Mouse (Mus musculus): ENCODE results near the gene Gm5089. TPM values are rescaled to one million over a fixed set of nuclear protein-coding genes. Genes with fewer than 3 reads are reported as not detected.
"Not testable (repeated sequence)": the region's sequence is repeated elsewhere in the genome, so short reads cannot be mapped to it uniquely, and the experiment has no call there.

Gene Gm5089
- polyA plus RNA-seq, 1 experiment from 2014 or later: not detected

DNA sequence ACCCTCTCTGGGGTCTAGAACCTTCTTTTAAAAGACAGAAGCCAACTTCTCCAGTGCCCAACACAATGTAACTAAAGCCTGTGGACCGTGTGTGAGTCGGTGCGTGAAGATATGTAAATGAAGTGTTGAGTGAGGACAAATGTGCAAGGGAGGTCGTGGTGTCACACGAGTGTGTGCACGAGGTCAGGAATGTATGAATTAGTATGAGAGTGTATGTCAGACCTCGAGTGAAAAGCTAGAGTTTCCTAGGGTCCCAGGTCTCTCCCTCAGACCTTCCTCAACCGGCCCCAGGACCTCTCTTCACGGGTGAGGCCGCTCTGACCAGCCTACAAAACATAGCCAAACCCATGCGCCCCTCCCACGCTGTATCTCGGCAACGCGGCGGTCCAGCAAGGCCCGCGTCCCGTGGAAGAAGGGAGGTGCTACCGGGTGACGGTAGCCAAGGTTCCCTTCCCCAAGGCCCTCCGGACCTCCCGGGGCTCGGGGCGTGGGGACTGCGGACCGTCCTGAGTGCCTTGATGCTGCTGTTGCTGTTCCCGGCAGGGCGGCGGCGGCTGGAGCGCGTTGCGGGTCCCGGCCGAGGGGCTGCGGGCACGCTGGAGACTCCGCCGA is 12.3 kb upstream of the Gm5089 start:
- no peaks in the 10 kb centered on the region for H3K36me3 ChIP-seq (ENCODE audit: control insufficient read depth, insufficient read depth, low read length)
- TF ChIP-seq EP300 (optimal IDR thresholded peaks at IDR 0.05): no peak
- TF ChIP-seq CTCF (IDR thresholded peaks at IDR 0.05; ENCODE audit: low read depth): no peak
- ATAC-seq (ENCODE audit: low FRiP score, low TSS enrichment) (no peak; the same call in 1 of the 2 replicates), DNase-seq (ENCODE audit: low spot score) (no peak)
- H3K27ac ChIP-seq (replicated peaks): no peak overlapping the region
- H3K9ac ChIP-seq (ENCODE audit: low read length): no peak overlapping the region
- H3K4me3 ChIP-seq (ENCODE audit: low read depth, low read length): peak overlapping the region; percentile 45
- H3K27me3 ChIP-seq (ENCODE audit: control insufficient read depth, insufficient read depth, low read length): peaks cover 32% of the 10 kb centered on the region; the same call in 1 of the 2 replicates
- 6% methylated on average over 40 of the region's 40 CpGs for WGBS
- H3K4me2 ChIP-seq (replicated peaks; ENCODE audit: low read depth): peak overlapping the region; percentile 74
- H3K4me1 ChIP-seq (replicated peaks; ENCODE audit: control insufficient read depth, insufficient read depth): peaks cover 3% of the 10 kb centered on the region
- H3K9me3 ChIP-seq (ENCODE audit: control insufficient read depth, low read length): no peaks in the 10 kb centered on the region

DNA sequence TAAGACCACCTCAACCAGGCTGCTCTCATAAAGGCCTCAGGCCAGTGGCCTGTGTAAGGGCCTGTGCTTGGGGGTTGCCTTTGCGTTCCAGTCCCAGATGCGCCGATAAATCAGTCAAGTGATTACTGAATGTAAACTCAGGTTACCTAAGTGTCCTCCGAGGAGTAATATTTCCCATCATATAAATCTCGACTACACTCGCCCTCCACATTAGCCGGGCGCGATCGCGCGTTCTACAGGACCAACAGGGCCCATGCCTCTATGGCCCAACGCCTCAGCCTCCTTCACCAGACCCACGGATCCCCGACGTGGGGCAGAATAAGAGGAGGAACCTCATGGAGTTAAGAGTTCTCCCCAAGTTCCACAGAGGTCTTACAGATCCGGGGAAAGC is 11.8 kb upstream of the Gm5089 start:
- Histone ChIP-seq H3K4me3 (ENCODE audit: low read depth, low read length) (no peak overlapping the region), H3K9me3 (ENCODE audit: control insufficient read depth, low read length) (no peaks in the 10 kb centered on the region), H3K9ac (ENCODE audit: low read length) (no peak overlapping the region), H3K4me2 (replicated peaks; ENCODE audit: low read depth) (no peak overlapping the region), H3K27ac (replicated peaks) (no peak overlapping the region), H3K27me3 (ENCODE audit: control insufficient read depth, insufficient read depth, low read length) (peaks cover 32% of the 10 kb centered on the region; the same call in 1 of the 2 replicates), H3K36me3 (ENCODE audit: control insufficient read depth, insufficient read depth, low read length) (no peaks in the 10 kb centered on the region), H3K4me1 (replicated peaks; ENCODE audit: control insufficient read depth, insufficient read depth) (peaks cover 3% of the 10 kb centered on the region)
- TF ChIP-seq CTCF (IDR thresholded peaks at IDR 0.05; ENCODE audit: low read depth) (no peak), EP300 (optimal IDR thresholded peaks at IDR 0.05) (no peak)
- DNase-seq (ENCODE audit: low spot score) (no peak), ATAC-seq (ENCODE audit: low FRiP score, low TSS enrichment) (no peak)
- 44% methylated on average over 17 of the region's 17 CpGs for WGBS

DNA sequence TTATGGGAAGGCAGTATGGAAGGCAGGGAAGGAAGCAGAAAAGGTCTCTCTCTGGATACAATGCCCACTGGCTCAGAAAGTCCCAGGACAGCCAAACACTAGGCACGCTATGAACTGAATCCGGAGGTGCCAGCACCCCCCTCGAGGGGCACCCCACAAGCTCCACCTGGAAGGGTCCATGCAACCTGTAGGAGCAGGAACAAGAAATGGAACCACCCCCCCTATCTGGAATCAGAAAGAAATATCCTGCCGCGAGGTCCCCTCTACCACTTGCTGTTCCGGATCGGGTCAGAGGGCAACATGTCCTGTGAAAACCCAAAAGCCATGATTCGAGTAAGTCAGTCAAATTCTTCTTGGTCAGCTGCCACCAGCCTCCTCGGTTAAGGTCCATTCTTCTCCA is 11.1 kb upstream of the Gm5089 start:
- TF ChIP-seq CTCF (IDR thresholded peaks at IDR 0.05; ENCODE audit: low read depth): no peak
- no peak for TF ChIP-seq EP300 (optimal IDR thresholded peaks at IDR 0.05)
- no peaks in the 10 kb centered on the region for H3K36me3 ChIP-seq (ENCODE audit: control insufficient read depth, insufficient read depth, low read length)
- no peak overlapping the region for H3K4me3 ChIP-seq (ENCODE audit: low read depth, low read length)
- no peak overlapping the region for H3K9ac ChIP-seq (ENCODE audit: low read length)
- WGBS: 41% methylated on average over 9 of the region's 9 CpGs
- no peaks in the 10 kb centered on the region for H3K9me3 ChIP-seq (ENCODE audit: control insufficient read depth, low read length)
- ATAC-seq (ENCODE audit: low FRiP score, low TSS enrichment): no peak
- H3K27me3 ChIP-seq (ENCODE audit: control insufficient read depth, insufficient read depth, low read length): peaks cover 26% of the 10 kb centered on the region; the same call in 1 of the 2 replicates
- no peak overlapping the region for H3K4me2 ChIP-seq (replicated peaks; ENCODE audit: low read depth)
- peaks cover 3% of the 10 kb centered on the region for H3K4me1 ChIP-seq (replicated peaks; ENCODE audit: control insufficient read depth, insufficient read depth)
- no peak overlapping the region for H3K27ac ChIP-seq (replicated peaks)
- DNase-seq (ENCODE audit: low spot score): no peak

DNA sequence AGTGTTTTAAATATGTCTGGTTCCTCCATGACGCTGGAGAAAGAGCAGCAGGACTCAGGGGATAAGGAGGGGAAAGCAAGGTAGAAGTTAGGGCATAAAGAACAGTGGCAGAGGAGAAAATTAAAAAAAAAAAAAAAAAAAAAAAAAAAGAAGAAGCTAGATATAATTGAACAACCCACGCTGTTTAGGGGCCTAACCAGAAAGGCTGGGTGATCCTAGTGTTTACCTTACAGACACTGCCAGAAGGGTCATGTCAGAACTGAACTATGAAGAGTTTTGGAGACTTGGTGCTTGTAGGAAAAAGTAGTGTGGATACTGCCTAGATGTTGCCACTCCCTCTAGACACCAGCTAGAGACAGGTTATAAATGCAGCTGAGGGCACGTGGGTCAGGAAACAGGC is 10.6 kb upstream of the Gm5089 start:
- H3K36me3 ChIP-seq (ENCODE audit: control insufficient read depth, insufficient read depth, low read length): no peaks in the 10 kb centered on the region
- H3K9ac ChIP-seq (ENCODE audit: low read length): no peak overlapping the region
- H3K4me3 ChIP-seq (ENCODE audit: low read depth, low read length): no peak overlapping the region
- no peak overlapping the region for H3K4me2 ChIP-seq (replicated peaks; ENCODE audit: low read depth)
- no peak overlapping the region for H3K27ac ChIP-seq (replicated peaks)
- ATAC-seq (ENCODE audit: low FRiP score, low TSS enrichment) (no peak), DNase-seq (ENCODE audit: low spot score) (no peak)
- H3K27me3 ChIP-seq (ENCODE audit: control insufficient read depth, insufficient read depth, low read length): peaks cover 25% of the 10 kb centered on the region; the same call in 1 of the 2 replicates
- 40% methylated on average over 3 of the region's 3 CpGs for WGBS
- peaks cover 3% of the 10 kb centered on the region for H3K4me1 ChIP-seq (replicated peaks; ENCODE audit: control insufficient read depth, insufficient read depth)
- H3K9me3 ChIP-seq (ENCODE audit: control insufficient read depth, low read length): no peaks in the 10 kb centered on the region
- no peak for TF ChIP-seq CTCF (IDR thresholded peaks at IDR 0.05; ENCODE audit: low read depth)
- no peak for TF ChIP-seq EP300 (optimal IDR thresholded peaks at IDR 0.05)

DNA sequence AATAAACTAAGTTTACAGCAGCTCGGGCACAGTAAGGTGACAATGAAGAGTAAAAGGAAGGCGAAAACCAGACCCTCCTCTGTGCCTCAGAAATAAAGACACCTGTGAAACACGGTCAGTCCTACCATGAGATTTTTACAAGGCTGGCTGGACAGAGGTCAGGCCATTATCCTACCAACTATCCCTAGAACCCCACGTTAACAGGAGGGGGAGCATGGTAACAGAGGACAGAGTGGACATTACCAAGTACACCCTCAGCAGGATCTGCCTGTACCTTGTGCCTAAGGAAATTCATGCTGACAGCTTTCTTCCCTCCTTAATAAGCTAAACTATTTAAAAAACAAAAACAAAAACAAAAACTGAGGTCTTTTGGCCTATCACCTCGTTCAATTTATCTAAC is 9.3 kb upstream of the Gm5089 start:
- ATAC-seq (ENCODE audit: low FRiP score, low TSS enrichment) (no peak), DNase-seq (ENCODE audit: low spot score) (no peak)
- H3K4me1 ChIP-seq (replicated peaks; ENCODE audit: control insufficient read depth, insufficient read depth): peaks cover 3% of the 10 kb centered on the region
- WGBS: 62% methylated on average over 5 of the region's 5 CpGs
- H3K27ac ChIP-seq (replicated peaks): no peak overlapping the region
- no peaks in the 10 kb centered on the region for H3K36me3 ChIP-seq (ENCODE audit: control insufficient read depth, insufficient read depth, low read length)
- no peaks in the 10 kb centered on the region for H3K9me3 ChIP-seq (ENCODE audit: control insufficient read depth, low read length)
- H3K4me2 ChIP-seq (replicated peaks; ENCODE audit: low read depth): no peak overlapping the region
- no peak overlapping the region for H3K9ac ChIP-seq (ENCODE audit: low read length)
- H3K27me3 ChIP-seq (ENCODE audit: control insufficient read depth, insufficient read depth, low read length): peaks cover 23% of the 10 kb centered on the region; the same call in 1 of the 2 replicates
- no peak overlapping the region for H3K4me3 ChIP-seq (ENCODE audit: low read depth, low read length)
- TF ChIP-seq CTCF (IDR thresholded peaks at IDR 0.05; ENCODE audit: low read depth) (no peak), EP300 (optimal IDR thresholded peaks at IDR 0.05) (no peak)

DNA sequence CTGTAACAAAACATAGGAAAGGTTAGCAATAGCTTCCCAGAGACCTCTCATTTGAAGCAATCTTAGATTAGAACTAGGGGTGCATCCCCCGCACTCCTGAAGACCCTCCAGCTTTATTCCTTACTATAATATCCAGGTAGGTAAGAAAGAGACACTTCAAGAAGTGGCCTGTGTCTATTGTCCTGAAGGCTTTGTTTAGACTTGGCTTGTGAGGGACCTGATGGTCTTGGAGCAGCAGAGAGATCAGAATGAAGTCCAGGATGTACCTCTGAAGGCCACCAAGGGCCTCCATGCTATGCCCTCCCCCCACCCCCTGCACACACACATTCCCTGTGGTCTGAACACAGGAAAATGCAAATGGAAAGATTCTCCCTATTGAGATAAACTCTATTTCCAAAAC is 8.9 kb upstream of the Gm5089 start:
- Histone ChIP-seq H3K9me3 (ENCODE audit: control insufficient read depth, low read length) (no peaks in the 10 kb centered on the region), H3K36me3 (ENCODE audit: control insufficient read depth, insufficient read depth, low read length) (no peaks in the 10 kb centered on the region), H3K27me3 (ENCODE audit: control insufficient read depth, insufficient read depth, low read length) (peaks cover 19% of the 10 kb centered on the region; the same call in 1 of the 2 replicates), H3K27ac (replicated peaks) (no peak overlapping the region), H3K4me1 (replicated peaks; ENCODE audit: control insufficient read depth, insufficient read depth) (peaks cover 3% of the 10 kb centered on the region), H3K9ac (ENCODE audit: low read length) (no peak overlapping the region), H3K4me3 (ENCODE audit: low read depth, low read length) (no peak overlapping the region), H3K4me2 (replicated peaks; ENCODE audit: low read depth) (no peak overlapping the region)
- 92% methylated on average over 1 of the region's 1 CpGs for WGBS
- ATAC-seq (ENCODE audit: low FRiP score, low TSS enrichment): no peak
- DNase-seq (ENCODE audit: low spot score): no peak
- TF ChIP-seq CTCF (IDR thresholded peaks at IDR 0.05; ENCODE audit: low read depth) (no peak), EP300 (optimal IDR thresholded peaks at IDR 0.05) (no peak)

DNA sequence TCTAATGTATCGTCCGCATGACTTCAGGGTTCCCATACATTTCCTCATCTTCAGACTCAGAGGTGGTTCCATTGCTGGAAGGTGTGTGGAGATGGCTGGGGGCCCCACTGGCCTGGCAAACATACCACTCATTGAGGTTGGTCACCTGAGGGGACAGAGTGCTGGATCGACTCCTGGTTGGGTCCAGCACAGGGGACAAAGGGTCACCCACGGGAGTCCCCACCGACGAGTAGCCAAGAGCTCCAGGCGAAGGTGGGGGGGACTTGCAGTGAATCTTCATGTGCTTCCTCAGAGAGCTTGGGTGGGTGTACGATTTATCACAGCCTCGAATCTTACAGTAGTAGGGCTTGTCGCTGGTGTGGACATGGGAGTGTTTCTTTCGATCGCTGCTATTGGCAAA is 8.4 kb upstream of the Gm5089 start:
- 82% methylated on average over 6 of the region's 12 CpGs for WGBS
- not testable (repeated sequence) for H3K36me3 ChIP-seq (ENCODE audit: control insufficient read depth, insufficient read depth, low read length); ATAC-seq (ENCODE audit: low FRiP score, low TSS enrichment); H3K4me2 ChIP-seq (replicated peaks; ENCODE audit: low read depth); H3K27ac ChIP-seq (replicated peaks); H3K4me1 ChIP-seq (replicated peaks; ENCODE audit: control insufficient read depth, insufficient read depth); H3K9me3 ChIP-seq (ENCODE audit: control insufficient read depth, low read length); H3K4me3 ChIP-seq (ENCODE audit: low read depth, low read length); H3K9ac ChIP-seq (ENCODE audit: low read length); DNase-seq (ENCODE audit: low spot score)
- H3K27me3 ChIP-seq (ENCODE audit: control insufficient read depth, insufficient read depth, low read length): peaks cover 14% of the 10 kb centered on the region; the same call in 1 of the 2 replicates
